Comparison of ENCODE assay signal across 27 mouse cellular contexts in genomic region chr5:130027134-130027533, GRCm38 (mm10). TPM values are rescaled to one million over a fixed set of nuclear protein-coding genes. Genes with fewer than 3 reads are reported as not detected.
DNase-seq lines count a peak whose midpoint lies in the region; ATAC-seq lines count a peak whose summit lies in the region.
"Had no signal": no experiment of that assay in that cellular context is flagged by ENCODE, and none has a peak within 500 bp of the region (broad histone marks: within the 10 kb centered on the region; RNA-seq: fewer than 3 reads in every experiment).

No protein-coding gene starts in this region.

- no peak overlapping the region for H3K4me3 ChIP-seq in kidney, embryonic 14.5 days (ENCODE audit: low read length)
- H3K4me3 ChIP-seq: embryonic facial prominence, embryonic 12.5 days; embryonic facial prominence, embryonic 15.5 days; forebrain, embryonic 12.5 days; forebrain, embryonic 15.5 days; heart, embryonic 12.5 days; heart, embryonic 15.5 days; hindbrain, embryonic 10.5 days; hindbrain, embryonic 13.5 days had no signal

- peak; percentile 70 for DNase-seq in kidney, adult 18-20 months
- DNase-seq in kidney, adult 8-10 months: peak; percentile 86 to 89
- DNase-seq in kidney, postnatal 10 days: peak; percentile 73
- DNase-seq in kidney, postnatal 36 days: peak; percentile 82 to 89
- DNase-seq in urinary bladder, adult 18-20 months (ENCODE audit: low spot score in 2 of 2): no peak
- DNase-seq in layer of hippocampus, adult 9-11 months: no peak
- DNase-seq in testis, postnatal 10 days (ENCODE audit: low spot score): no peak
- DNase-seq: B cell, adult 2 months; cerebellum, adult 11 months; cerebellum, adult 2 months; cerebellum, adult 9-11 months; cerebellum, postnatal 25 days; gastrocnemius, postnatal 25 days; heart, adult 18-20 months; heart, postnatal 10 days; heart, postnatal 36 days had no signal

- no peak overlapping the region for H3K27ac ChIP-seq in kidney, embryonic 14.5 days (ENCODE audit: low read depth, low read length)
- H3K27ac ChIP-seq: embryonic facial prominence, embryonic 12.5 days; embryonic facial prominence, embryonic 15.5 days; forebrain, embryonic 12.5 days; forebrain, embryonic 15.5 days; heart, embryonic 15.5 days; hindbrain, embryonic 10.5 days; hindbrain, embryonic 13.5 days had no signal

- no peak overlapping the region for H3K4me2 ChIP-seq in kidney, embryonic 14.5 days (replicated peaks; ENCODE audit: low read depth, low read length)
- H3K4me2 ChIP-seq: embryonic facial prominence, embryonic 12.5 days; embryonic facial prominence, embryonic 15.5 days; forebrain, embryonic 12.5 days; forebrain, embryonic 15.5 days; heart, embryonic 12.5 days; heart, embryonic 15.5 days; hindbrain, embryonic 13.5 days had no signal

- WGBS in kidney, embryonic 14.5 days: 65% methylated on average over 5 of the region's 5 CpGs

- H3K27me3 ChIP-seq in kidney, embryonic 14.5 days (ENCODE audit: control insufficient read depth, insufficient read depth, low read length): no peaks in the 10 kb centered on the region
- H3K27me3 ChIP-seq: embryonic facial prominence, embryonic 12.5 days; forebrain, embryonic 15.5 days; Patski had no signal

- H3K9me3 ChIP-seq in kidney, embryonic 14.5 days (ENCODE audit: control insufficient read depth, low read length): no peaks in the 10 kb centered on the region
- H3K9me3 ChIP-seq: embryonic facial prominence, embryonic 12.5 days; embryonic facial prominence, embryonic 15.5 days; forebrain, embryonic 12.5 days; forebrain, embryonic 15.5 days; G1E; heart, embryonic 12.5 days; heart, embryonic 15.5 days; hindbrain, embryonic 10.5 days; hindbrain, embryonic 13.5 days had no signal

- no peak for ATAC-seq in kidney, embryonic 14.5 days (ENCODE audit: low FRiP score, low TSS enrichment)
- ATAC-seq: forebrain, embryonic 15.5 days; Patski had no signal

- peaks cover 5% of the 10 kb centered on the region for H3K4me1 ChIP-seq in kidney, embryonic 14.5 days (ENCODE audit: control insufficient read depth, insufficient read depth, low read length)

- no peaks in the 10 kb centered on the region for H3K36me3 ChIP-seq in kidney, embryonic 14.5 days (ENCODE audit: control insufficient read depth, insufficient read depth, low read length)
- H3K36me3 ChIP-seq: embryonic facial prominence, embryonic 12.5 days; embryonic facial prominence, embryonic 15.5 days; forebrain, embryonic 12.5 days; forebrain, embryonic 15.5 days; heart, embryonic 12.5 days; heart, embryonic 15.5 days; hindbrain, embryonic 10.5 days; hindbrain, embryonic 13.5 days had no signal

- no peak overlapping the region for H3K9ac ChIP-seq in kidney, embryonic 14.5 days (ENCODE audit: low read depth, low read length)
- H3K9ac ChIP-seq: embryonic facial prominence, embryonic 12.5 days; embryonic facial prominence, embryonic 15.5 days; forebrain, embryonic 12.5 days; forebrain, embryonic 15.5 days; heart, embryonic 12.5 days; heart, embryonic 15.5 days; hindbrain, embryonic 13.5 days had no signal

RNA-seq across cellular contexts. Expression of gene Asl, which starts 1.9 kb away (rescaled TPM):
- 40.3 and 46.4 TPM in 2 replicates for polyA plus RNA-seq in kidney, embryonic 14.5 days (2014; fragmentation: Nextera tagmentation; extraction: Ambion mirVana)

RNA-seq across cellular contexts. Expression of gene Crcp, which starts 2.0 kb away (rescaled TPM):
- polyA plus RNA-seq in kidney, embryonic 14.5 days (2014; fragmentation: Nextera tagmentation; extraction: Ambion mirVana): 24.5 and 31.2 TPM in 2 replicates

RNA-seq across cellular contexts. Expression of gene Gusb, which starts 24.3 kb away (rescaled TPM):
- 49.8 and 58.7 TPM in 2 replicates for polyA plus RNA-seq in kidney, embryonic 14.5 days (2014; fragmentation: Nextera tagmentation; extraction: Ambion mirVana)

RNA-seq across cellular contexts. Expression of gene Tpst1, which starts 46.0 kb away (rescaled TPM):
- polyA plus RNA-seq in kidney, embryonic 14.5 days (2014; fragmentation: Nextera tagmentation; extraction: Ambion mirVana): 61.8 and 70.7 TPM in 2 replicates
- polyA plus RNA-seq: G1E had no signal

Comparison
In these comparisons a context has a peak if more than half of its experiments do, and no peak if none do; other contexts are left out.
1. DNase-seq: peak in kidney, adult 18-20 months (single experiment), kidney, adult 8-10 months (2 of 2), kidney, postnatal 10 days (single experiment) and kidney, postnatal 36 days (2 of 2); none in urinary bladder, adult 18-20 months (0 of 2), layer of hippocampus, adult 9-11 months (single experiment) and testis, postnatal 10 days (single experiment).